Mouse (Mus musculus) E14TG2a.4 (cell line): ENCODE results near the gene Sh3pxd2b.

Source experiments
- CTCF ChIP-seq: conservative IDR thresholded peaks from 2 replicates; pipeline ENCODE4 v1.5.1; 2014; ENCODE audit warnings: low read length
- NANOG ChIP-seq: IDR thresholded peaks from 2 replicates; pipeline ENCODE4 v1.6.1; 2014; ENCODE audit warnings: borderline replicate concordance, low read length, mixed read lengths

DNA sequence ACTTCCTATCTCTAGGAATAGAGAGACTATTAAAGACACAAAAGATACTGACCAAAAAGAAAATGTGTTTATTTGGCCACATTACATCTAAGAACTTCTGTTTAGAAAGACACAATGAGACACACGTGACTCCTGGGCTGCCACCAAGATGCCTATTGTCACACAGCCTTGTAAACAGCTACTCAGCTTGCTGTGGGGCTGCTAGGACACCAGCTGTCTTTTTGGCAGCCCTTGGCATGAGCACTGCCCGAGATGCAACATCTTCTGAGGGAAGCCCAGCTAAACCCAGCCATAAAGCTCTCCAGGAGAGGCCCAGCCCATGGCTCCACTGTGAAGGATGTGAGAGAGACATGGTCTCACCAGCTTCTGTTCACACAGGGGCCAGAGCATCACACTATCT lies 45.5 kb downstream of the Sh3pxd2b start:
- no peak for TF ChIP-seq CTCF
- TF ChIP-seq NANOG = no peak
